Mouse (Mus musculus) kidney, postnatal 4 days (tissue): ENCODE results near the gene Iffo2.
A peak's percentile ranks its signal among the peaks of the same experiment; 100 is the strongest.

Experiments
- DNase-seq, 2 experiments: peaks; one replicate each; pipeline ENCODE4 v3.0.0; 2021; ENCODE audit warnings: mixed read lengths in 2 of 2

Iffo2 gene

GRCm38 (mm10) chr4:139535127-139535695 is 4.9 kb downstream of the Iffo2 start:
- peak; percentile 50 to 63 for DNase-seq

- DNase-seq: no peak
Observed at GRCm38 (mm10) chr4:139535719-139536118, 5.4 kb downstream of the Iffo2 start.

DNA sequence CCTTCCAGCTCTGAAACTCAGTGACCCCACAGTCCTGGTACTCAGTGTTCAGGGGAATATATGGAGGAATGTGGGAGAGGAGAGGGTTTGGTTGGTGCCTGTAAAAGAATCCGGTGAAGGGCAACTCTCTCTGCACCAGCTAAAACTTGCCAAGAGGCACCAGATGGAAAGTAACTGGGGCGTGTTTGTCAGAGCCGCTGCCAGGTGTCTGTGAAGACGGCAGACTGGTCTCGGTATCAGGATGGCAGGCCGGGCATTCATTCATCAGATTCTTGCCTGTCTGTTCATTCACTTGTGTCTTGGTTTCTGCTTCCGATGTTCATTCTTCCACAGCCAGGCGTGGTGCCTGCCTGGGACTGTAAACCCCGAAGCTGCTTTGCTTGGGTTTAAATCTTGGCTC is 6.4 kb downstream of the Iffo2 start:
- DNase-seq: no peak

DNA sequence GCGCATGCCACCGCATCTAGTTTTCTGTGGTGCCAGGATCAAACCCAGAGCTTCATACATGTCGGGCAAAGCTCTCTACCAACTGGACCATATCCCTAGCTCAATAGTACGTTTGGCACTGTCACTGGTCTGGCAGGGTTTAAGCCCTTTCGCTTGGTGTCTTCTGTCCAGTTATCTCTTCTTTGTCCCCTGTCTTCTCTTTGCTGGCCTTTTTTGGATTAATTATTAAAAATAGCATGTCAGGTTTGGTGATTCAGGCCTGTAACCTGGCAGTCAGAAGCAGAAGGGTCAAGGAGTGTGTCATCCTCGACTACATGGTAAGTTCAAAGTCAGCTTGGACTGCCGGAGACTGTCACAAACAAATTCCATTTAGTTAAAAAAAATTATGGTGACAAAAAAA is 10.4 kb downstream of the Iffo2 start:
- no peak for DNase-seq

DNA sequence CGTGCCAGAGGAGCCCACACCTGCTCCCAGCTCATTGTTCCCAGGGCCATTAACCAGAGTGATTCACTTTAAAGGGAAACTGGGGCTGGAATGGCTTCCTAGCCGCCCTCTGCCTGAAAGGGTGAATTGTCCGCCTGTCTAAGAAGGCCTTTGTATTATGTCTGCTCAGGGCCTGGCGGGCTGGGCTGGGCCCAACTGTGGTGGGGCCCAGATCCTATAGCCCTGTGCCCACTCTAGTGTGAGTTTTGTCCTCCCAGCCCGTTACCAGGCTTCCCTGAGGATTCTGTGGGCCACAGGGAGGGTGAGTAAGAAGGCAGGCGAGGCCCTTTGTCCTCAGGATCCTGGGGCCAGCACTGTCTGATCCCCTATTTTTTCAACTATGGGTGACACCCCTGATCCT is 15.4 kb downstream of the Iffo2 start:
- DNase-seq: no peak

DNA sequence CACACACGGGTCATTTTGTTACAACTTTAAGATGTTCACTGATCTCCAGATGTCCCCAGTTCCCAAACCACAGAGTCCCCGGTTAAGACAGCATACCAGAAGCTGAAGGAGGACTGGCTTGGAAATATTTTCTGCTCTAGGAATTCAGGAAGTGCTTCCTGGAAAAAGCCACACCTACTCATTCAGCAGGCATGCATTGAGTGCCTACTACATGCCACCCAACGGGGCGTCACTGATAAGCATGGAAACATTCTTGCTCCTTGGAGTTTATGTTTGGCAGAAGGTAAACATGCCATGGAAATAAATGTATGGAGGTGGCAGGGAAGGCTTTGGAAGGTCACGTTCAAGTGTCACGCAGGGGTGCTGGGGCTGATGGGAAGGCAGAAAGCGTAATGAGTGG is 19.1 kb downstream of the Iffo2 start:
- DNase-seq: no peak

- DNase-seq: no peak
Observed at GRCm38 (mm10) chr4:139555235-139555634, 24.9 kb downstream of the Iffo2 start.

DNA sequence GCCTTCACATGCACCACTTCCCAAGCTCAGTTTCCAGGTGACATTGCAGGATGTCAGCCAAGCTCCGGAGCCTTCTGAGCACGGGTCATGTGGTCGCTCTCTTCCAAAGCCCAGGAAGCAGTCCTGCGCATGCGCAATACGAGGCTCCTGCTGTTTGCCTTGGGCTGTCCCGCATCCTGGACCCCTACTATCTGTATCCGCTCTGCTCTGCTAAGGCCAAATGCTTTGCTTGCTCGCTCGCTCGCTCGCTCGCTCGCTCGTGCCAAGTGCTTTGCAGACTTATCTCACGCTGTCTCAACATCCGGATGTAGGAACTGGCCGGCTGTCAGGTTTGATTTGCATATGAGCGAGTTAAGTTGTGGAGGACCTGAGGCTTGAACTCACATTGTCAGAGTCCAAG is 25.6 kb downstream of the Iffo2 start:
- peak; percentile 17 to 46 for DNase-seq

GRCm38 (mm10) chr4:139568361-139568760 is 38.0 kb downstream of the Iffo2 start:
- no peak for DNase-seq

DNA sequence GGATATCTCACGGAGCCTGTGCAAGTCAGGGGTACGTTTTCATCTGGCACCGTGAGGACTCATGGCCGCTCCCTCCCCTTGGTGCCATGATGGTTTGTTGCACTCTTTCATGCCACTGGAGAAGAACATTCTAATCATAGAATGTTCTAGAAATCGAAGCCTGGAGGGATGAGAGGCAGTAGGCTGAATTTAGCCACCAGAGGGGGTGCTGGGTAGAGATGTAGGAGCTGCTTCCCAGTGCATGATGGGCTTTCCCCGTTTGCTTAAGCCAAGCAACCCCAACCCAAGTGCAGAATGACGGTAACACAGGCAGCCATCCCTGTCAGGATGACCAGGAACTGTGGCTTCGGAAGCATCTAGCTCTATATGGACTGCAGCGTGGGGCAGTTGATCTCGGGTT is 40.4 kb downstream of the Iffo2 start:
- peak; percentile 59 to 71 for DNase-seq

DNA sequence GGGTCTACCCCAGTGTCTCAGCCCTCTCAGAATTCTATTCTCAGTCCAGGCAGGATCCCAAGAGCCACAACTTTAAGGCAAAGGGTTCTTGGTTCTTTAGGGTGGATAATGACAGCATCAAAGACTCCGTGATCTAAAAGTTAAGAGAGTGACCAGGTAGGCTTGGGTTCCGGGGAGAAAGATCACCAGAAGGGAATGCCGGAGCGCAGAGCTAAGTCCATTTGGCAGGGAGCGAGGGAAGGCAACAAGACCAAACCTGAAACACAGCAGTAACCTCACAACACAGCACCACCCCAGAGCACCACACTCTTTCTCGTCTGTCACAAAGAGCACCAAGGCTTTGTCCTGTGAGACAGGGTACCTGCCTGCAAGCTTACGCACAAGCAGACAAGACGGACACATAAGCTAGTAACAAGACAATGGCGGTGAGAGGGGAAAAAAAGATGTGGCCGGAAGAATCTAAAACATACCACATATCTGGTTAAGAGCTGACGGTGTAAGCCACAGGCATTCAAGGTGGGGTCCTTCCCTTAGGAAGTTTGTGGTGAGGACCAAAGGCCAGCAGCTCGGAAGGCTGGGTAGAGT is 42.7 kb downstream of the Iffo2 start:
- DNase-seq: no peak

GRCm38 (mm10) chr4:139574156-139574798 is 43.9 kb downstream of the Iffo2 start:
- peak; percentile 100 for DNase-seq

DNA sequence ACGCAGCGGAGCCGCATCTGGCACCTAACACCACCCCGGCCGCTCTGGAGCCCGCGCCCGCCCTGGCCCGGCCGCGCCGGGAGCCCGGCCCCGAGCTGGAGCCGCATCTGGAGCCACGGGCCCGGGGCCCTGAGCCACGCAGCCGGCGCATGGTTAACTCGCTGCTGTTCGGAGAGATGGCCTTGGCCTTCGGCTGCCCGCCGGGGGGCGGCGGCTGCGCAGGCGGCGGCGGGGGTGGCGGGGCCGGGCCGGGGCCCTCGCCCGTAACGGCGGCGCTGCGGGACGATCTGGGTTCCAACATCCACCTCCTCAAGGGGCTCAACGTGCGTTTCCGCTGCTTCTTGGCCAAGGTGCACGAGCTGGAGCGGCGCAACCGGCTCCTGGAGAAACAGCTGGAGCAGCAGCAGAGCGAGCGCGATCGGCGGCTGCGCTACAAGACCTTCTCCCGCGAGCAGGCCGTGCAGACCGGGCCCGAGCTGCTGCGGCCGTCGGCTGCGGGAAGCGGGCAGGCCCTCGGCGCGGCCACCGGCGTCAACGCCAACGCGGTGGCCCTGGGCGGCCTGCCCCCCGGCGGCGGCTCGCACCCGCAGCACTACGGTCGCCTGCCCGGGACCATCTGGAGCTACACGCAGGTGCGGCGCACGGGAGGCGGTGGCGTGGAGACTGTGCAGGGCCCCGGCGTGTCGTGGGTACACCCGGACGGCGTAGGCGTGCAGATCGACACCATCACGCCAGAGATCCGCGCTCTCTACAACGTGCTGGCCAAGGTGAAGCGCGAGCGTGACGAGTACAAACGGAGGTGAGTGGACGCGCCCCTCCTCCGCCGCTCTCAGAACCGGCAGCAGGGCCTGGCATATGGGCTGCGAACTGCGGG is 44.7 kb downstream of the Iffo2 start:
- peak; percentile 65 to 78 for DNase-seq

DNA sequence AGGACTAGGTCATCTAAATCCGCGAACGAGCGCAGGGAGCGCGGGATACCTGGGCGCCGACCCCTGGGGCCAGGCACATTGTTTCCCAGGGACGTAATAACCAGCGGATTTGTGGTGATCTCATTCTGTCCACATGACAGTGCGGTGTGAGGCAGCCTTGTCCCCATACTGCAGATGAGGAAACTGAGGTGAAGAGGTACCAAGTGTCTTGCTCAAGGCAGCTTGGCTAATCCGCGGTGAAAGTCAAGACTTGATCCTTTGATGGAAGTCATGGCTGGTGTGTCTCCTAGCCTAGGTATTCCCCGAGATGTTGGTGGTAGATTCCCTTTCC is 45.3 kb downstream of the Iffo2 start:
- no peak for DNase-seq

- DNase-seq: peak; percentile 35 to 45
Observed at GRCm38 (mm10) chr4:139576251-139576880, 46.0 kb downstream of the Iffo2 start.

DNA sequence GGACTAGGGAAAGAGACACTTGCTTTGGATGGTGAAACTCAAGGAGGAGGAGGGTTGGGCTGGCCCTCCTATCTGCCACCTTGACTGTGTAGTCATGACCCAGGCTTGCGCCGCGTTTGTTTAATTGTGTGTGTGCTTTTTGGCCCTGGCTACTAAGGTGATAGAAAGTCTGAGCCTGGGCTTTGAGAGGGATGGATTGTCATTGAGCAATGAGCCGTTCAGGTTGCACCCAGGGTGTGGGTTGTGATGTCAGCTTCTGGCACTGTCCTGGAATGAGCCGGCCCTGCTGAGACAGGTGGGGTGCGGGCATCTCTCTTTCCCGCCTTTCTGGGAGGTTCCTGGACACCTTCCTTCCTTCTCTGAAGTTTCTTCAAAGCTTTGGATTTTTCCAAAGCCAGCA is 46.7 kb downstream of the Iffo2 start:
- no peak for DNase-seq

DNA sequence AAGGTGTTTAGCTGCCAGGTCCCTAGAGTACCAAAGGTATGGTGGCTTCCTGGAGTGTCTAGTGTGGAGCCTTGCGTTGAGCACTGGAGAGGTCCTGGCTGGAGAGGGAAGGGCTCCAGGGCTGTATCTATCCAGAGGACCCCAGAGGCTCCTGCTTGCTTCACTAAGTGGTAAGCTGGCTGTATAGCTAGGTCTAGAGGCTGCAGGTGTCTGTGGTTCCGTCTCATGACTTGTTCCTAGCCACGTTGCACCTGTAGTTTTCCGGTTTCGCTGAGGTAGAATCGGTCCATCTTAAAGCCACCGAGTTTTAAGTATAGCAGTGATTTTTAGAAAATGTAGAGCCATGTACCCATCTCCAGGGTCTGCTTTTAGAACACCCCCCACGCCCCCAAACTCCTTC is 48.0 kb downstream of the Iffo2 start:
- DNase-seq: no peak

DNA sequence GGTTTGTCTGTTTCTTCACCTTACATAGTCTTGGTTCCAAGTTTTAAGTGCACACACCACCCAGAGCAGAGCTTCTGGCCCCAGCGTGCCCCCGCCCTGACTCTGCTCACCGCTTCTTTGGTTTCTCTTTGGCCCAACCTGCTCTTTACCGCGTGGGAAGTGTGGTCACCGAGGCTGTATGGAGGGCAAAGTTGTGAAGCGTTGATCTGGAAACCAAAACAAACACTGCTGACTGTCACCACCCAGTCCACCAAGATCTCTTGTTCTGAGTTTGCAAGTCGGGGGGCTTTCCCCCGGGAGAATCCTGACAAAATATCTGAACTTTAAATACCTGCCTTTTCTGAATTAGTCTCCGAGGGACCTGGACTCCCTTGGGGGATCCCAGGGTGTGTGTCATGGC is 48.7 kb downstream of the Iffo2 start:
- peak in 1 of 2 experiments; percentile 36 for DNase-seq

DNA sequence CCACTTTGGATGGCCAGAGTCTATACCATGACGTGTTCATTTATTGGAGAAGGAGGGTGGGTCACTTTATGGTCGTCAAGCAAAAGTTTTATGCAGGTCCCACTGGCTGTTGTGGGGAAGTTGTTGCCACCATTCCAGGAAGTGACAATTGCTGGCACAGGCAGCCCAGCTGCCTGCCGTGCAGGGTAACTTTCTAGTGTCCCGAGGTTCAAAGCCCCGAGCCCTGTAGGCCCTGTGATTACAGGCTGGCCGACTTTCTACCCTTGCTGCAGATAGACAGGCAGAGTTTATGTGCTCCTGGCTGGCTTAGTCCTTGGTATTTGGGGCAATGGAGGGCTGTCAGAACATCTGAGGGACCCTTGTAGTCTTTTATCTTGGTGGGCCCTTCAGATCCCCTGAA is 49.1 kb downstream of the Iffo2 start:
- no peak for DNase-seq

- peak; percentile 75 to 82 for DNase-seq
Observed at GRCm38 (mm10) chr4:139580663-139581336, 50.5 kb downstream of the Iffo2 start.

- DNase-seq: peak; percentile 69 to 77
Observed at GRCm38 (mm10) chr4:139581427-139582051, 51.2 kb downstream of the Iffo2 start.

GRCm38 (mm10) chr4:139582346-139582745 is 52.0 kb downstream of the Iffo2 start:
- DNase-seq: no peak
